Mouse (Mus musculus): Measurements from ENCODE around the gene Gm11565. TPM values are rescaled to one million over a fixed set of nuclear protein-coding genes. Genes with fewer than 3 reads are reported as not detected.
"Not testable (repeated sequence)": the region's sequence is repeated elsewhere in the genome, so short reads cannot be mapped to it uniquely, and the experiment has no call there.

Gm11565 gene
- not detected in 2 replicates for total RNA-seq (2021)
- long read RNA-seq, result 0 reads

DNA sequence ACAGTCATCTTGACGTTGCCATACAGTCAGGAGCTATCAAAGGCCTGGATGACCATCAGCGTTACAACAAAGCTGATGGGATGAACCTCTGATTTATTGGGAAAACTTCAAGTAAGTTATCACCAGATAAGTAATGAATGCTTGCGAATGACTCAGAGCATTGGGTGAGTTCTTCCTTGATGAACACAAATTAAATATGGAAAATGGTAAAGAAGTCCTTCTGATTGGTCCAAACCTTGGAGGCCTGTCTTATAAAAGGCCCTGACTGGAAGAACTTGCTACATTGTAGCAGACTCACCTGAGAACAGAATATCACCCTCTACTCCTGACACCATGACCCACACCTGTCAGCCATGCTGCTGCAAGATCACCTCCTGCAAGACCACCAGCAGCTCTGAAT is at the start of gene Gm11565:
Gm11565 (plus strand) TSS at position 301 of the 400 bp plus-strand sequence.
- DNase-seq, result no peak

- DNase-seq, result not testable (repeated sequence)
Observed at GRCm38 (mm10) chr11:99873089-99873488, 41.5 kb upstream of the Gm11565 start, which contains the start of gene Krtap9-1. Gene Krtap9-1, plus strand, starts transcription at chr11:99873389.

DNA sequence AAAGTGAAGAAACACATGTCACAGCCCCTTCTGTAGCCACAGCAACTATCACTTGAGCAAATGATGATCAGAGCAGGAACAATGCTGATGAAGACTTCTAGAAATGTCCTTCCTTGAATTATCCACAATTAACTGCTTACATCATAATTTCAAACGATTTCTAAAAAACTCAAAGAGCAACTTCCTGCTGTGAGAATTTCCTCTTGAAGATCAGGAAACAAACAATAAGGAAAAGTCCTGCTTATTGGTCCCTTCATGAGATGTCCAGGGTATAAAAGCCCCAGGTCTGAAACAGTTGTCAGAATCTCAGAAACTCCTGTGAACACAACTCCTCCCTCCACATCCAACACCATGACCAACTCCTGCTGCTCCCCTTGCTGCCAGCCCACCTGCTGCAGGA is 35.7 kb upstream of the Gm11565 start, which contains the start of gene Gm11567:
Gm11567 (plus strand) TSS at position 301 of the 400 bp plus-strand sequence.
- not testable (repeated sequence) for DNase-seq

DNA sequence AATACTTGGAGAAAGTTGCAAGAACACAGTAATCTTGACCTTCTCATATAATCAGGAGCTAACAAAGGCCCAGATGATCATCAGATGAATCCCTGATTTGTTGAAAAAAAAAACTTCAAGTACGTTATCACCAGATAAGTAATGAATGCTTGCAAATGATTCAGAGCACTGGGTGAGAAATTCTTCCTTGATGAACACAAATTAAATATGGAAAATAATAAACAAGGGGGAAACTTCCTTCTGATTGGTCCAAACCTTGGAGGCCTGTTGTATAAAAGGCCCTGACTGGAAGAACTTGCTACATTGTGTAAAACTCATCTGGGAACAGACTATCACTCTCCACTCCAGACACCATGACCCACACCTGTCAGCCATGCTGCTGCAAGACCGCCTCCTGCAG is 6.9 kb upstream of the Gm11565 start, which contains the start of gene Krtap31-1:
Krtap31-1 (plus strand) TSS at position 301 of the 400 bp plus-strand sequence.
- DNase-seq, result no peak

DNA sequence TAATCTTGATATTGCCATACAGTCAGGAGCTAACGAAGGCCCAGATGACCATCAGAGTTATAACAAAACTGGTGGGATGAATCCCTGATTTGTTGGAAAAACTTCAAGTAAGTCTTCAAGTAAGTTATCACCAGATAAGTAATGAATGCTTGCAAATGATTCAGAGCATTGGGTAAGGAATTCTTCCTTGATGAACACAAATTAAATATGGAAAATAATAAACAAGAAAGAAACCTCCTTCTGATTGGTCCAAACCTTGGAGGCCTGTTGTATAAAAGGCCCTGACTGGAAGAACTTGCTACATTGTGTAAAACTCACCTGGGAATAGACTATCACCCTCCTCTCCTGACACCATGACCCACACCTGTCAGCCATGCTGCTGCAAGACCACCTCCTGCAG is 21.4 kb downstream of the Gm11565 start, which contains the start of gene Krtap31-2:
Krtap31-2 (plus strand) TSS at position 301 of the 400 bp plus-strand sequence.
- DNase-seq, result no peak

DNA sequence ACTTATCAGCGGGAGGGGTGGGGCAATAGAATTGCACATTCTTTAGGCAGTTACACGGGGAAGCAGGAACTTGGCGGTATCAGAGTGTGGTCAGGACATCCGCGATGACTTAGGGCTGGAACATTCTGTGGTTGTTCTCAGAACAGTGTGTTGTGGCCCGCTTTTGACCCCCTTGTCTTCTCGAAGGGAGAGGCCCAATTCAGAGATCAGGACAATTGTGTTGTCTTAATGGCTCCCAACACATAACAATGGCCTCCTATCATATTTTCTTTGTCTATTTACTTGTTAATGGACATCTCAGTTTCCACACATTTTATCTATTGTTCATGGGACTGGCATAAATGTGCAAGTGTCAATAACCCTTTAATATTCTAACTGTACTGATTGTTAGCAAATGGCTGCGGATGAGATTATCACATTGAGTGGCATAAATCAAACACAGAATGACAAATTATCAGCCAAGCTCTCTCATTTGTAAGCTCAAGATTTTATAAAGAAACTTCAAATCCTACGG is 23.3 kb downstream of the Gm11565 start:
- DNase-seq, result no peak

- no peak for DNase-seq
Observed at GRCm38 (mm10) chr11:99948175-99948574, 33.6 kb downstream of the Gm11565 start, which contains the start of gene Krtap9-5. Gene Krtap9-5, plus strand, starts transcription at chr11:99948475.

- DNase-seq, result no peak
Observed at GRCm38 (mm10) chr11:99964213-99964612, 49.7 kb downstream of the Gm11565 start.

Other genes starting within 250 kb of the Gm11565 start
- not detected in 2 replicates for gene Krtap4-6, start 248.8 kb upstream of the Gm11565 start, total RNA-seq (2021)
- not detected in 2 replicates for gene Gm14190, start 224.0 kb upstream of the Gm11565 start, total RNA-seq (2021)
- gene Gm14180, start 180.5 kb upstream of the Gm11565 start, total RNA-seq (2021), result not detected in 2 replicates
- gene Gm11595, start 141.8 kb upstream of the Gm11565 start, total RNA-seq (2021), result not detected in 2 replicates
- gene Krtap4-8, start 134.0 kb upstream of the Gm11565 start, total RNA-seq (2021), result not detected in 2 replicates
- gene Krtap4-9, start 129.6 kb upstream of the Gm11565 start, total RNA-seq (2021), result not detected in 2 replicates
- not detected in 2 replicates for gene Gm11596, start 121.3 kb upstream of the Gm11565 start, total RNA-seq (2021)
- not detected in 2 replicates for gene Gm11569, start 115.8 kb upstream of the Gm11565 start, total RNA-seq (2021)
- gene Gm11554, start 110.3 kb upstream of the Gm11565 start, total RNA-seq (2021), result not detected in 2 replicates
- not detected in 2 replicates for gene Krtap4-13, start 104.9 kb upstream of the Gm11565 start, total RNA-seq (2021)
- not detected in 2 replicates for gene Gm11564, start 99.1 kb upstream of the Gm11565 start, total RNA-seq (2021)
- not detected in 2 replicates for gene 2300003K06Rik, start 76.7 kb upstream of the Gm11565 start, total RNA-seq (2021)
- not detected in 2 replicates for gene Krtap4-16, start 63.1 kb upstream of the Gm11565 start, total RNA-seq (2021)
- not detected in 2 replicates for gene Gm11568, start 56.8 kb upstream of the Gm11565 start, total RNA-seq (2021)
- gene Gm11559, start 50.3 kb upstream of the Gm11565 start, total RNA-seq (2021), result not detected in 2 replicates
- gene Krtap9-1, start 41.4 kb upstream of the Gm11565 start, total RNA-seq (2021), result not detected in 2 replicates
- gene Gm11567, start 35.6 kb upstream of the Gm11565 start, total RNA-seq (2021), result not detected in 2 replicates
- gene Krtap31-1, start 6.8 kb upstream of the Gm11565 start, total RNA-seq (2021), result not detected in 2 replicates
- not detected in 2 replicates for gene Krtap31-2, start 21.5 kb downstream of the Gm11565 start, total RNA-seq (2021)
- not detected in 2 replicates for gene Krtap9-5, start 33.7 kb downstream of the Gm11565 start, total RNA-seq (2021)
- not detected in 2 replicates for gene Krtap29-1, start 64.3 kb downstream of the Gm11565 start, total RNA-seq (2021)
- gene Krtap16-1, start 71.8 kb downstream of the Gm11565 start, total RNA-seq (2021), result not detected in 2 replicates
- not detected in 2 replicates for gene Krtap17-1, start 79.2 kb downstream of the Gm11565 start, total RNA-seq (2021)
- gene Krt33a, start 101.5 kb downstream of the Gm11565 start, total RNA-seq (2021), result not detected in 2 replicates
- not detected in 2 replicates for gene Krt33b, start 115.1 kb downstream of the Gm11565 start, total RNA-seq (2021)
- not detected in 2 replicates for gene Krt34, start 126.8 kb downstream of the Gm11565 start, total RNA-seq (2021)
- gene Krt31, start 135.8 kb downstream of the Gm11565 start, total RNA-seq (2021), result not detected in 2 replicates
- not detected in 2 replicates for gene Krt32, start 173.5 kb downstream of the Gm11565 start, total RNA-seq (2021)
- not detected in 2 replicates for gene Krt35, start 181.5 kb downstream of the Gm11565 start, total RNA-seq (2021)
- gene Krt36, start 190.9 kb downstream of the Gm11565 start, total RNA-seq (2021), result 0.18 TPM in 1 of 2 replicates, not detected in the other
- gene Krt13, start 206.8 kb downstream of the Gm11565 start, total RNA-seq (2021), result not detected in 2 replicates
- not detected in 2 replicates for gene Krt15, start 221.2 kb downstream of the Gm11565 start, total RNA-seq (2021)
- 0.82 and 1.4 TPM in 2 replicates for gene Krt19, start 233.9 kb downstream of the Gm11565 start, total RNA-seq (2021)

Data from adrenal gland, postnatal 25 days (tissue).